Mouse (Mus musculus) mature B cell (primary cell): Measurements from ENCODE around the gene Chchd10.
"Not testable (repeated sequence)": the region's sequence is repeated elsewhere in the genome, so short reads cannot be mapped to it uniquely, and the experiment has no call there.

Experiments used
- in situ Hi-C: fragments of 300-500 bp; cut with MboI; formaldehyde crosslinking; loops from 2 replicates; pipeline ENCODE4 v1.14.3; 2019

The Chchd10 gene

DNA sequence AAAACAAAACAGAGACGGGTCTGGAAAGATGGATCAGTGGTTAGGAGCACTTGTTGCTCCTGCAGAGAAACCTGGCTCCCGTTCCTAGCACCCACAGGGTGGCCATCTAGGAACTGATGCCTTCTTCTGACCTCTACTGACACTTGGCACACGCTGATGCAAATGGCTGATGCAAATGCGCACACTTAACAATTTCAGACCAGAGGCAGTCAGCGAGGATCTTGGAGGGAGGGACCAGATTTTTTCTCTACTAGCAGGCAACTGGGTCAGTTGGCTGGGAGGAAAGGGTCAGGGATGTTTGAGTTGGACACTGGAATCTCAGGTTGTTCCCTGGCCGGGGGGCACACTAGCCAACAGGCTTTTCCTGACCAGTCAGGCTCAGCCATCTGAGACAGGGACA, at the start of gene Chchd10:
Gene Chchd10, plus strand, starts transcription at position 240 of the 400 bp plus-strand sequence.
- in situ Hi-C loops: no loop called here

DNA sequence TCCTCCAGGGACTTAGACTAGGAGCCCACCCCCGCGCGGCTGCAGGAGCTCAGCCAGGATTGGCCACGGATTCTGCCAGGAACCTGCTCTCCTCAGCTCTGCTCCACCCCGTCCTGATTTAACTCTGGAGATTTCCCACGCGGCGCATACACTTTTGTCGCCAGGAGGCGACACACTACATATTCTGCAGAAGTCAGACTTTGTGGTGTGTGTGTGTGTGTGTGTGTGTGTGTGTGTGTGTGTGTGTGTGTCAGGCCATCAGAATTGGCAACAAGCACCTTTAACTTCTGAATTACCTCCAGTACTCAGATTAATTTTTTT, 49.7 kb upstream of the Chchd10 start:
- in situ Hi-C loops: no loop called here

- in situ Hi-C loops: no loop called here
These were observed 48.2 kb upstream of the Chchd10 start for GRCm38 (mm10) chr10:75884742-75885141.

GRCm38 (mm10) chr10:75887504-75887903, 45.4 kb upstream of the Chchd10 start:
- in situ Hi-C loops: not testable (repeated sequence)

DNA sequence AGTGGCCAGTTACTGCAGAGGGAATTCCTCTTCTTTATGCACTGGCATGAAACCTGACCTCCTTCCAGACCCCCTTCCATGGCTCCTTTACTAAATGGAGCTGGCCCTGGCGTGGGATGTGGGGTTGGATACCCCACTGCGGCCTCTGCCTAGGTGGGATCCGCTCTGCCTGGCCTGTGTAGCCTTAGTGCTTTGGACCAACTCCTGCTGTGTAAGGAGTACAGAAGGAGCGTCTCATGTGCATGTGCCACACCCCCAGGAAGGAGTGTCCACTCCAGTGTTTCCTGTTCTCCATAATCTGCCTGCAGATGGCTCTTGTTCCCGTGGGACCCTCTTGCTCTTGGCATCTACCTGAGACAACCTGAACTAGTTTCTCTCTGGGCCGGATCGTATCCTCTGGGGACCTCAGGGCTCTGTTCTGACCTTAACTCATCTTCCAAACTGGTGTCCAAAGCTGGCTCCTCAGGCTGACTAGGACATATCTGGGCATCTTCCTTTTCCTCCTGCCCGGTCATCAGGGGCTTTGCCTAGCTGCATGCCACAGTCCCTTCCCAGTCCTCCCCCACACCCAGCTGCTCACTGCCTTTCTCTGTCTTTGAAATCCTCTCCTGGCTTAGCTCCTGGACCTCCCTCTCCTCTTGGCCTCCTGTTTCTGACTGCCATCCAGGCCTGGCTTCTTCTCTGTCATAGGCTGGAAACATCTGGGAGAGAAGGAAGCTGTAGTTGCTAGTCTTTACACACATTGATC, 43.4 kb upstream of the Chchd10 start:
- in situ Hi-C loops: no loop called here

GRCm38 (mm10) chr10:75893089-75893750, 39.7 kb upstream of the Chchd10 start, which contains the start of gene Derl3:
Derl3 (plus strand) TSS chr10:75893413.
- in situ Hi-C loops: no loop called here

DNA sequence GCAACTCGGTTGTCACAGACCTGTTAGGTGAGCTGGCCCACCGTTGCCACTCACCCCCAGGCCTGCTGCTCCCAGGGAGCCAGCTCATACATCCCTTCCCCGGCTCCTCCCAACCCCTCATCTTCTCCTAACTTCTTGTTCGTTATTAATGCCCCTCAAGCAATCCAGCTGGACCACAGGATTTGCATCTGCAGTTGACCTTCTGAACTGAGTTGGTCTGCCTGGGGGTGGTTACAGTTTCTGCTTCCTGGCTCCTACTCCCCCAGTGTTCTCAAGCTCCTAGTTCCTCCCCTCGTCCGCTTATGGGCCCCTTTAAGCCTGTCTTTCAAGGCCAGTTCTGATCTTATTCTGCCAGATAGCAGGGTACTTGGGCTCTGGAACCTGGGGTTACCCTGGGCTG, 38.3 kb upstream of the Chchd10 start:
- in situ Hi-C loops: no loop called here

- in situ Hi-C loops: loop anchor here (5.0 kb wide), 1 partner anchor 52 kb away; no protein-coding TSS in a partner anchor
These were observed 37.2 kb upstream of the Chchd10 start for GRCm38 (mm10) chr10:75895730-75896129.

DNA sequence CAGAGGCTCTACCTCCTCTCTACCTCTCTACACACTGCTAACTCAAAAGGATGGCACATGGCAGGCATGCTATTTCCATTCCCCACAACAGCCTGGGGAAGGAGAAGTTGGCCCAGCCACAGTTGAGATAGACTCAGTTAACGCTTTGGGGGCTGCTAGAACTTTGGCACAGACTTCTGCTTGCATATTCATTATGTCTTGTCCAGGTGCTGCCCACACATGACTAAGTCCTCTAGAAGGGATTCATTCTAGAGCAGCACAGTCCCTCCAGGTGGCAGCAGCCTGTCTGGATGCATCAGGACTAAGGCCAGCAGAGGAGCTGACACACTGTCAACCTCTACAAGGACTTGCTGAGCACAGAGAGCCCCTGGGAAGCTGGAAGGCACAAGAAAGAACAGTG, 36.7 kb upstream of the Chchd10 start:
- in situ Hi-C loops: loop anchor here (5.0 kb wide), 1 partner anchor 51 kb away; no protein-coding TSS in a partner anchor

- in situ Hi-C loops: loop anchor here (5.0 kb wide), 1 partner anchor 50 kb away; no protein-coding TSS in a partner anchor
These were observed 35.6 kb upstream of the Chchd10 start for GRCm38 (mm10) chr10:75897373-75897772.

DNA sequence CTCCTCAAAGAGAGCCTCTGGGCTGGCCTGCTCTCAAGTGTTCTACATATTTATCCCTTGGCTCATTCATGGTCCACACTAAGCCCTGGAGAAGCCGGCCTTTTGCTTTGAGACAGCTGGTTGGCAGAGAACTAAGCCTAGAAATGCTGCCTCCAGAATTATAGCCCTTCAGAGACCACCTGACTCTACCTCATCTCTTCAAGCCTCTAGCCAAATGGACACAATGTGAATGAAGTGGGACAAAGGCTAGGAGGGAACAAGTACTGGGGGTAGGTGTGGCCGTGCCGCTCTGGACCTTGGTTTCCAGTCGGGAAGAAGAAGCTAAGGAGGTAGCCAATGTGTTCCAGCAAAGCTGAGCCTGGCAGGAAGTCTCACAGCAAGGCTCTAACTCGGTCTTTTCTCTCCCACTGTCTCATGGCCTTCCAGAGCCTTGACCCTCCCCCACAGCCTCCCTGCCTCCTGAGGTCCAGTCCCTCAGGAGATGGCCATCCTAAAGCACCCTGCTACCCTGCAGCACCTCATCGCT, 34.8 kb upstream of the Chchd10 start:
- in situ Hi-C loops: loop anchor here (5.0 kb wide), 1 partner anchor 49 kb away; no protein-coding TSS in a partner anchor

DNA sequence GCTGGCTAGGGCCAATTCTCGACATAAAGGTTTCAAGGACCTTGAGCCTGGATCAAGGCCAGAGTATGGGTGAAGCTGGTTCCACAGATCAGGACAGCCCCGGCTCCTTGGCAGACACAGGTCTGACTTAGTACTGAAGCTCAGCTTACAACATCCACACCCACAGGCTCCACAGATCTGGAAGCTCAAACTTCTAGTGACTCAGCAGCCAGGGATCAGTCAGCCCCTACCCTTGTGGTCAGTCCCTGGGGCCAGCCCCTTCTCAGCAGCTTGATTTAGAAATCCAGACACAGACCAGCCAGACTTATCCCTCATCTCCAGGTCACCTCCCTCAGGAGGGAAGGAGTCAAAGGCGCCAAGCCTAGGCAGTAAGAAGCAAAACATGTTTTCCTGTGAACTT, 34.1 kb upstream of the Chchd10 start:
- in situ Hi-C loops: loop anchor here (5.0 kb wide), 1 partner anchor 48 kb away; no protein-coding TSS in a partner anchor

- in situ Hi-C loops: no loop called here
These were observed 28.5 kb upstream of the Chchd10 start for GRCm38 (mm10) chr10:75904391-75904790.

GRCm38 (mm10) chr10:75906882-75907281, 26.0 kb upstream of the Chchd10 start:
- in situ Hi-C loops: no loop called here

DNA sequence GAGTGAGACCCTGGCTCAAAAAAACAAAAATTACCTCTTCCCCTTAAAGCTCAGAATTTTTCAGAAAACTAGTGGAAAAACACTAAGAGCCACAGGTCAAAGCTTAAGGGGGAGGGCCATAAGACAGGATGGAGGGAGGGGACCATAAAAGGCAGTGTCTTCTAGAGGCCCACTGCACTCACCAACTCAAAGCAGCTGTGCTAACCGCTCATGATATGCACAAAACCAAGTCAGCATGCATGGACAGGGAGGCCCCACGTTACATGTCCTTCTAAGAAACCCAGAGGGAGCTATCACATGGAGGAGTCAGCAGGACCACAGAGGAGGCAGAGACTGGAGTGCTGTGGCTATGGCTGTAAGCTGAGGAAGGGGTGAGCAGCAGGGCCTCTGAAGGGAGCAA, 22.2 kb upstream of the Chchd10 start:
- in situ Hi-C loops: no loop called here

- in situ Hi-C loops: no loop called here
These were observed 19.8 kb upstream of the Chchd10 start for GRCm38 (mm10) chr10:75913013-75913589.

GRCm38 (mm10) chr10:75915557-75915956, 17.4 kb upstream of the Chchd10 start:
- in situ Hi-C loops: no loop called here

- in situ Hi-C loops: no loop called here
These were observed 16.1 kb upstream of the Chchd10 start for GRCm38 (mm10) chr10:75916840-75917239.

GRCm38 (mm10) chr10:75919026-75919425, 13.9 kb upstream of the Chchd10 start:
- in situ Hi-C loops: no loop called here

GRCm38 (mm10) chr10:75921026-75921725, 11.8 kb upstream of the Chchd10 start, which contains the start of gene Smarcb1:
Smarcb1 (minus strand) TSS chr10:75921617.
- in situ Hi-C loops: no loop called here

- in situ Hi-C loops: no loop called here
These were observed 11.0 kb upstream of the Chchd10 start for GRCm38 (mm10) chr10:75921726-75922560.
